23 mouse cellular contexts compared by ENCODE assay signal in genomic region chr6:66980040-66980439, GRCm38 (mm10).
"Had no signal": no experiment of that assay in that cellular context is flagged by ENCODE, and none has a peak within 500 bp of the region (broad histone marks: within the 10 kb centered on the region; RNA-seq: fewer than 3 reads in every experiment).

No protein-coding gene starts in this region.

- H3K4me1 ChIP-seq: limb, embryonic 13.5 days had no signal

- H3K9ac ChIP-seq: heart, embryonic 13.5 days; heart, embryonic 15.5 days; hindbrain, embryonic 14.5 days; kidney, embryonic 15.5 days; limb, embryonic 13.5 days; limb, embryonic 15.5 days; liver, embryonic 12.5 days; liver, embryonic 14.5 days had no signal

- ATAC-seq: hindbrain, embryonic 16.5 days had no signal

- H3K27me3 ChIP-seq: heart, embryonic 13.5 days; heart, embryonic 15.5 days; kidney, embryonic 15.5 days; limb, embryonic 13.5 days; limb, embryonic 15.5 days; liver, embryonic 12.5 days had no signal

- H3K4me3 ChIP-seq: heart, adult 2 months; heart, embryonic 13.5 days; heart, embryonic 15.5 days; kidney, embryonic 15.5 days; limb, embryonic 13.5 days; limb, embryonic 15.5 days; liver, embryonic 12.5 days had no signal

- H3K36me3 ChIP-seq: heart, embryonic 13.5 days; heart, embryonic 15.5 days; kidney, embryonic 15.5 days; limb, embryonic 13.5 days; limb, embryonic 15.5 days; liver, embryonic 12.5 days had no signal

- H3K27ac ChIP-seq: heart, adult 2 months; heart, embryonic 13.5 days; heart, embryonic 15.5 days; hindbrain, embryonic 14.5 days; kidney, embryonic 15.5 days; limb, embryonic 13.5 days; limb, embryonic 15.5 days; liver, embryonic 14.5 days had no signal

- DNase-seq: gastrocnemius, postnatal 14 days; gastrocnemius, postnatal 36 days; heart, adult 11 months; heart, adult 2 months; heart, postnatal 14 days; heart, postnatal 36 days; kidney, adult 11 months; kidney, adult 8-10 months; kidney, postnatal 10 days; kidney, postnatal 25 days; layer of hippocampus, adult 9-11 months; layer of hippocampus, postnatal 36 days; left cerebral cortex, postnatal 4 days had no signal

- H3K9me3 ChIP-seq: heart, embryonic 13.5 days; heart, embryonic 15.5 days; kidney, embryonic 15.5 days; limb, embryonic 13.5 days; limb, embryonic 15.5 days; liver, embryonic 12.5 days had no signal

- H3K4me2 ChIP-seq: heart, embryonic 11.5 days; heart, embryonic 13.5 days; heart, embryonic 15.5 days; hindbrain, embryonic 14.5 days; kidney, embryonic 15.5 days; limb, embryonic 13.5 days; limb, embryonic 15.5 days; liver, embryonic 12.5 days had no signal
